Comparison of ENCODE assay signal across 16 mouse cellular contexts in genomic region chr4:109434256-109434655, GRCm38 (mm10). TPM values are rescaled to one million over a fixed set of nuclear protein-coding genes. Genes with fewer than 3 reads are reported as not detected.
"Had no signal": no experiment of that assay in that cellular context is flagged by ENCODE, and none has a peak within 500 bp of the region (broad histone marks: within the 10 kb centered on the region; RNA-seq: fewer than 3 reads in every experiment).

No protein-coding gene starts in this region.

- H3K27ac ChIP-seq: kidney, postnatal 0 days; left cerebral cortex, adult 2 months; limb, embryonic 12.5 days; liver, embryonic 14.5 days; lung, embryonic 15.5 days; midbrain, embryonic 10.5 days; midbrain, embryonic 13.5 days; stomach, embryonic 15.5 days had no signal

- H3K36me3 ChIP-seq: limb, embryonic 12.5 days; limb, embryonic 15.5 days; lung, embryonic 15.5 days; midbrain, embryonic 10.5 days; midbrain, embryonic 13.5 days; stomach, embryonic 15.5 days had no signal

- H3K27me3 ChIP-seq: limb, embryonic 12.5 days; limb, embryonic 15.5 days; lung, embryonic 15.5 days; megakaryocyte, embryonic 14.5 days; midbrain, embryonic 13.5 days; stomach, embryonic 15.5 days had no signal

- ATAC-seq: intestine, postnatal 0 days; midbrain, embryonic 13.5 days; midbrain, embryonic 16.5 days had no signal

- H3K9me3 ChIP-seq: limb, embryonic 12.5 days; limb, embryonic 15.5 days; lung, embryonic 15.5 days; megakaryocyte, embryonic 14.5 days; midbrain, embryonic 10.5 days; midbrain, embryonic 13.5 days; stomach, embryonic 15.5 days had no signal

- DNase-seq: layer of hippocampus, postnatal 36 days; right cerebral cortex, postnatal 25 days; spleen, adult 18-20 months had no signal

- H3K9ac ChIP-seq: limb, embryonic 12.5 days; limb, embryonic 15.5 days; liver, embryonic 14.5 days; lung, embryonic 15.5 days; midbrain, embryonic 13.5 days; stomach, embryonic 15.5 days had no signal

- H3K4me3 ChIP-seq: left cerebral cortex, adult 2 months; limb, embryonic 12.5 days; limb, embryonic 15.5 days; lung, embryonic 15.5 days; megakaryocyte, embryonic 14.5 days; midbrain, embryonic 10.5 days; midbrain, embryonic 13.5 days; stomach, embryonic 15.5 days had no signal

- H3K4me2 ChIP-seq: limb, embryonic 12.5 days; limb, embryonic 15.5 days; lung, embryonic 15.5 days; midbrain, embryonic 13.5 days; stomach, embryonic 15.5 days had no signal

RNA-seq across cellular contexts. Expression of gene Ttc39a, which starts 27.8 kb away (rescaled TPM):
- total RNA-seq: monocyte, adult 5-6 weeks had no signal
